Mouse (Mus musculus) heart, adult 2 months (tissue): ENCODE data around the gene Cox11. TPM values are rescaled to one million over a fixed set of nuclear protein-coding genes. Genes with fewer than 3 reads are reported as not detected.

Experiments used
- DNase-seq, 2 experiments: peaks; one replicate each; pipeline ENCODE4 v3.0.0; 2021
- H3K27ac ChIP-seq: fragments of 200-600 bp; 2 replicates; pipeline ENCODE4 v1.8.1; 2022
- H3K27me3 ChIP-seq: fragments of 200-500 bp; 2 replicates; pipeline ENCODE4 v1.6.1; 2012; ENCODE audit warnings: mild to moderate bottlenecking, low read length, inconsistent platforms, mixed read lengths; ENCODE audit not compliant: control insufficient read depth, insufficient read depth
- H3K36me3 ChIP-seq: fragments of 200-500 bp; 2 replicates; pipeline ENCODE4 v1.6.1; 2012; ENCODE audit warnings: low read length, inconsistent platforms; ENCODE audit not compliant: control insufficient read depth, insufficient read depth
- H3K4me1 ChIP-seq: fragments of 200-500 bp; 2 replicates; pipeline ENCODE4 v1.6.1; 2011; ENCODE audit warnings: low read length; ENCODE audit not compliant: control insufficient read depth, insufficient read depth
- H3K4me3 ChIP-seq: fragments of 200-600 bp; 2 replicates; pipeline ENCODE4 v1.8.1; 2022
- H3K79me2 ChIP-seq: fragments of 200-500 bp; replicated peaks from 2 replicates; pipeline ENCODE4 v1.6.1; 2012; ENCODE audit warnings: mild to moderate bottlenecking, inconsistent platforms, low read length, moderate library complexity, mixed read lengths; ENCODE audit not compliant: control insufficient read depth, insufficient read depth
- H3K9ac ChIP-seq: fragments of 200-500 bp; 2 replicates; pipeline ENCODE4 v1.6.1; 2012; ENCODE audit warnings: low read depth, mild to moderate bottlenecking, control low read depth, inconsistent platforms, low read length, mixed read lengths
- CTCF ChIP-seq: fragments of 200-600 bp; IDR thresholded peaks from 2 replicates; pipeline ENCODE4 v1.8.1; 2022; ENCODE audit warnings: antibody characterized with exemption, mild to moderate bottlenecking, moderate library complexity
- EP300 ChIP-seq: fragments of 200-500 bp; IDR thresholded peaks from 2 replicates; pipeline ENCODE4 v1.6.1; 2011; ENCODE audit warnings: low read depth, low read length, control low read depth; ENCODE audit not compliant: insufficient read depth
- POLR2A ChIP-seq: fragments of 200-500 bp; IDR thresholded peaks from 2 replicates; pipeline ENCODE4 v1.6.1; 2011; ENCODE audit warnings: mild to moderate bottlenecking, low read depth, low read length, control low read depth; ENCODE audit not compliant: insufficient read depth
- WGBS: fragments of 180-500 bp; shearing (Covaris S2); methylation state at CpG from one replicate; pipeline ENCODE4 v1.1.7; 2018; 5-methylcytosine and 5-hydroxymethylcytosine counted together
- intact Hi-C: fragments of 180-260 bp; cut with DNase I; formaldehyde crosslinking; loops from one replicate; pipeline ENCODE4 v1.15.1; 2025
- polyA plus RNA-seq: library from polyadenylated mRNA; depleted of rRNA; stranded (reverse); fragments of >200 nt; gene quantifications from 2 replicates; pipeline ENCODE4 v1.2.3, GENCODE M21; 2012
- total RNA-seq, 2 experiments: library from RNA; stranded (reverse); gene quantifications; 2 replicates each; pipeline ENCODE4 v1.2.3; 2021

Gene Cox11
- total and polyA plus RNA-seq, 3 experiments: 15.4 to 26.0 (median 19.8) TPM

DNA sequence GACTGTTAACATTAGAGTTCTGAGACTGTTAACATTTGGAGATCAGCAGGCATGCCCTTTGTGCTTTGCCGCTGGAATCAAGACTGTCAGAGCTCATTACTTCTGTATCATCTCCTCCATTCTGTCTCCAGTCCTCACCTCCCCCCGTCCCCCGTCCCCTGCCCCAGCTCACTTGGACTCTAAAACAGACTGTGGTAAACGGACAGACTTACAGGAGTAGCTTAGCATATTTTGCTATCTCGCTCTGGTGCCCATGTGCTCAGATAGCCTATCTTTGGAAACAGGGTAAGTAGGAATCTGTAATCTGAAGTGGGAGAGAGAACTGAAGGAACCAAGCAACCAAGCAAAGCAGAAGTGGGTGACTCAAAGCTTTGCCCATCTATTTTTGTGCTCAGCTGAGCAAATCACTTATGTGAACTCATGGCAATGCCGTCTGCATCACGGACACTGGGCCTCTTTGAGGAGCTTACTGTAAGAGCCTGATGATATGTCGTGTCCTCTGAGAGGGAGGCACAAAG is 39.9 kb downstream of the Cox11 start:
- Histone ChIP-seq H3K9ac (no peak overlapping the region), H3K79me2 (no peaks in the 10 kb centered on the region), H3K4me1 (no peaks in the 10 kb centered on the region), H3K4me3 (no peak overlapping the region), H3K27me3 (no peaks in the 10 kb centered on the region), H3K36me3 (peaks cover 2% of the 10 kb centered on the region; the same call in 1 of the 2 replicates), H3K27ac (no peak overlapping the region)
- 52% methylated on average over 8 of the region's 8 CpGs for WGBS
- intact Hi-C loops: no loop called here
- no peak for TF ChIP-seq POLR2A
- TF ChIP-seq CTCF: no peak
- no peak for TF ChIP-seq EP300
- DNase-seq: no peak

DNA sequence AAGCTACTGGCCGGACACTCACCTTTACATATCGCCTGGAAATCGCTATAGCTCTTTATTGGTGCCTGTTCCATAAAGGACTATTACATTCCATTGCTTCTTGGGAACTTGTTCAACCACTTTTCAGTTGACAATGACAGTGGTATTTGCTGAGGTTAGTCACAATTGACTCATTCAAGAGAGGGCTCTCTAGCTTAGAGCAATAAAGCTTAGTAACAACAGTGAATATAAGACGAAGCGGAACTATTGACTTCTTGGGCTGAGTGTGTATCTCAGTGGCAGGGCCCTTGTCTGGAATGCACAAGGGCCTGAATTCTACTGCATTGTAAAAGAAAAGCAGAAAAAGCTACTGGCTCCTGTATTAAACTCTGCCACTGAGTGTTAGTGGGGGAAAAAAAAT is 40.6 kb downstream of the Cox11 start:
- TF ChIP-seq POLR2A: no peak
- TF ChIP-seq CTCF: no peak
- TF ChIP-seq EP300: no peak

DNA sequence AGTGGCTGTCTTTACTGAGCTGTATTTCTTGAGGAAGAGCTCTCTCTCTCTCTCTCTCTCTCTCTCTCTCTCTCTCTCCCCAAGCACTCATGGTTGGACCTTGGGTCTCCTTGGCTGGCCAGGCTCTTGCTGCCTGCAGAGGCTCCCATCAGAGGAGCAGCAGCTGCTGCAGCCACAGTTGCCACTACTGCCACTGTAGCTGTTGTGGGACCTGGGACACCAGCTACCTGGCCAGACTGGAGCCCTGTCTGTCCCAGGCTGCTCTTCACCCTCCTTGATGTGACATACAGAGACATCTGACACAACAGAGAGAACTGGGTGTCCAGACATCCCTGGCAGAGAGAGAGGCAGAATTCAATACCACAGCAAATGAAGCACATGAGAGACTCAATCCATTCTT is 43.2 kb downstream of the Cox11 start:
- Histone ChIP-seq H3K4me3 (no peak overlapping the region), H3K36me3 (peaks cover 2% of the 10 kb centered on the region; the same call in 1 of the 2 replicates), H3K9ac (no peak overlapping the region), H3K4me1 (no peaks in the 10 kb centered on the region), H3K79me2 (no peaks in the 10 kb centered on the region), H3K27me3 (no peaks in the 10 kb centered on the region), H3K27ac (no peak overlapping the region)
- no peak for DNase-seq
- intact Hi-C loops: no loop called here
- no peak for TF ChIP-seq POLR2A
- TF ChIP-seq CTCF: no peak
- TF ChIP-seq EP300: no peak

More for the DNA sequence above, 40.6 kb downstream of the Cox11 start:
- no peak overlapping the region for H3K4me3 ChIP-seq
- no peaks in the 10 kb centered on the region for H3K27me3 ChIP-seq
- no peak for DNase-seq
- no peaks in the 10 kb centered on the region for H3K79me2 ChIP-seq
- H3K9ac ChIP-seq: no peak overlapping the region
- no peaks in the 10 kb centered on the region for H3K4me1 ChIP-seq
- H3K36me3 ChIP-seq: peaks cover 2% of the 10 kb centered on the region; the same call in 1 of the 2 replicates
- intact Hi-C loops: no loop called here
- WGBS: 96% methylated on average over 5 of the region's 5 CpGs
- no peak overlapping the region for H3K27ac ChIP-seq

DNA sequence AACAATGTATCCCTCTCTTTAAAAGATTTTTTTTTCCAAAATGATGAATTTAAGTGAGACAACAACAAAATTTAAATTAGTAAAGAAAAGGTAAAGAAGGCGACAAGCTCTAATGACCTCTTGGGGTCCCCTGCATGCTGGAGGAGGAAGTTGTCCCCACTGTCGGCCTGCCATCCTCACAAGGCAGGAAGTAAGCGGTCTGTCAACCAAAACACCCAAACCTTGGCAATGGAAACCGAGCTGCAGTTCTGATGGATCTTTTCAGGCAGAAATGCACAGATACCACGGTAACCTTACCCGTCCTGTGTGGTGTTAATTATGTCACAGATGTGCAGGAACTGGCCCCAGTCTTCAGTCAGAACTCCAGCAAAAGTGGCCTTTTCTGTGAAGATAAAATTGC is 46.8 kb downstream of the Cox11 start:
- no peak overlapping the region for H3K9ac ChIP-seq
- WGBS: 51% methylated on average over 6 of the region's 6 CpGs
- H3K4me1 ChIP-seq: peaks cover 3% of the 10 kb centered on the region; the same call in 1 of the 2 replicates
- H3K4me3 ChIP-seq: no peak overlapping the region
- no peaks in the 10 kb centered on the region for H3K36me3 ChIP-seq
- TF ChIP-seq EP300 (no peak), CTCF (no peak)
- no peak overlapping the region for H3K27ac ChIP-seq
- intact Hi-C loops: no loop called here
- DNase-seq: no peak
- no peaks in the 10 kb centered on the region for H3K79me2 ChIP-seq
- H3K27me3 ChIP-seq: no peaks in the 10 kb centered on the region; the same call in 1 of the 2 replicates

DNA sequence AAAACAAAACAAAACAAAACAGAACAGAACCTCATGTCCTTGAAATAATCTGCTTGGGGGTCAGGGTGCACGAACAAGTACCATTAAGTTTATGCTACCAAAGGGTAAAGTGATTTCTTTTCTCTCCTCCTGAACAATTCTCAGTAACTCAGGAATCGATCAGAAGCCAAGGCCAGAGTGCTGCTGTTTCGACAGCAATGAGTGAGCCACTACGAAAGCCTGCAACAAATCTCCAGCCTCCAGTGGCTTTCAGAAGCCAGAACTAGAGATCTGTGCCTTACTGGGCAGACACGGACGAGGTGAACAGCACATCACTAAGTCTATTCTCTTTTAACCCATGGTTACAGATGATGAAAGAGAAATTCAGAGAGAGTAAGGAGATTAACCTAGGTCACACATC is 47.2 kb downstream of the Cox11 start:
- 75% methylated on average over 6 of the region's 6 CpGs for WGBS
- Histone ChIP-seq H3K4me1 (peaks cover 3% of the 10 kb centered on the region; the same call in 1 of the 2 replicates), H3K9ac (no peak overlapping the region), H3K27me3 (no peaks in the 10 kb centered on the region; the same call in 1 of the 2 replicates), H3K4me3 (no peak overlapping the region), H3K27ac (no peak overlapping the region), H3K79me2 (no peaks in the 10 kb centered on the region), H3K36me3 (no peaks in the 10 kb centered on the region)
- no peak for DNase-seq
- intact Hi-C loops: no loop called here
- no peak for TF ChIP-seq EP300
- no peak for TF ChIP-seq CTCF
- no peak for TF ChIP-seq POLR2A

DNA sequence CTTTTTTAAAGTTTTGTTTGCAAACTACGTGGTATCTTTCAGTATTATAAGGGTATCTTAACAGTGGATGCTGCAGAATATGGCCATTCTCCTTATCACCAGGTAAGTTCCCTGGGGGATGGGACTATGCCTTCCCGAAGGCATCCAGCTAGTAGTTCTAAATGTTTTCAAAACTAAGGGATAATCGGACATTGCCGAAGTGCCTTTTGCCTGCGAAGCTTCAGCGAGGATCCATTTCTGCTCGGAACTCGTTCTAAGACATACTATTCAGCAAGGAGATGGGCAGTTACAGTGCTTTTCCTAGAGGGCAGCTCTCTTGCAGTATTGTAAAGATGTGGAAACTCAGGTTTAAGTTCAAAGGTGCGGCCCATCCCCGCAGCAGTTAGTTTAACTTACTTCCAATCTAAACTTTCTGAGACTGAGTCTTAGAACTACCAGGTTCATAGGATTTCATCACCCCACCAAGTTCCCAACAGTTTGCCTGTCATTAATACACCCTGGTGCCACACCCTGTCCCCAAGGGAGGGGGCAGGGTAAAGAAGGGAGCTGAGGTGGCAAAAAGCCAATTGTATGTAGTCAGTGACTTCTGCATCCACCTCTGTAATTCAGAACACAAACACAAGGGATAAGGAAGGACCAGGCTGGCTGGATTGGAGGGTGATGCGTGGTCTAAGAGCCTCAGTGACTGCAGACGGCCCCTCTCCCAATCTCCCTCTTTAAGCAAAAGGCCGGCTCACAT is 48.5 kb downstream of the Cox11 start:
- peaks cover 3% of the 10 kb centered on the region; the same call in 1 of the 2 replicates for H3K4me1 ChIP-seq
- WGBS: 79% methylated on average over 13 of the region's 13 CpGs
- DNase-seq: no peak
- no peaks in the 10 kb centered on the region for H3K36me3 ChIP-seq
- no peaks in the 10 kb centered on the region; the same call in 1 of the 2 replicates for H3K27me3 ChIP-seq
- intact Hi-C loops: no loop called here
- no peak overlapping the region for H3K9ac ChIP-seq
- H3K27ac ChIP-seq: no peak overlapping the region
- no peaks in the 10 kb centered on the region for H3K79me2 ChIP-seq
- TF ChIP-seq CTCF (no peak), EP300 (no peak), POLR2A (no peak)
- H3K4me3 ChIP-seq: peak overlapping the region; percentile 60
